Mouse (Mus musculus) urinary bladder, adult 2 months (tissue): ENCODE results near the gene B4galnt4. TPM values are rescaled to one million over a fixed set of nuclear protein-coding genes. Genes with fewer than 3 reads are reported as not detected.
A peak's percentile ranks its signal among the peaks of the same experiment; 100 is the strongest.

Source experiments
- DNase-seq: peaks from one replicate; pipeline ENCODE4 v3.0.0; 2022; ENCODE audit warnings: low spot score
- polyA plus RNA-seq: library from polyadenylated mRNA; depleted of rRNA; stranded (reverse); fragments of >200 nt; gene quantifications from 2 replicates; pipeline ENCODE4 v1.2.3, GENCODE M21; 2012

Gene B4galnt4
- polyA plus RNA-seq, 1 experiment = 0.45 TPM

DNA sequence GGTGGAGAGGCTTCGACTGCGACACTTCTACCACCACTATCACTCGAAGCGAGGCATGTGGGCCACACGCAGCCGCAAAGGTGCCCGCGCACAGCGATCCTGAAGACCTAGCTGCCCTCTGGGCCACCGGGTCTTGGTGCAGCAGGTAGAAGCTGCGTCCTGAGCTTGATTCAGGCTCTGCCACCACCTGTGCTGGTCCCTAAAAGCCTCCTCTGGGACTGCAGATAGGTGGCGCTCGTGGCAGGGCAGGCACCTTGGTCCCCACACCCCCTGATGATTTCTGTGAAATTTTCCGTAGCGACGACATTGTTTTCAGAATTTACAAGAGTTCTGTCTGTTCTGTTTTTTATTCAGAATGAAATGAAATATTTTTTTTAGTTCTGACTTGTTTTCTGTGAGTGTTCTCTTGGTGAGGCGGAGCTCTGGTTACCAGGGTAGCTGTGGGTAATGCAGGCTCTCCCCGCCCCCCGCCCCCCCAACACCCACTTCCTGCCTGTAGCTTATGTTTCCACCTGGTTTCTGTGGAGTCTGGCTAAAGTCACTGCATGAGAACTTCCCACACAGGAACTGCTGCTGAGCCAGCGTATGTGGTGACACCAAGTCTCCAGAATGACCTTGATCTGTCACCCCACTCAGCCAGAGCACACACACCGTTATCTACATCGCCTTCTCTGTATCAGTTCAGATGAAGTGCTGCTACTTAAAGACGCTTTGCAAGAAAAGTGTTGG, 11.3 kb downstream of the B4galnt4 start:
- no peak for DNase-seq

DNA sequence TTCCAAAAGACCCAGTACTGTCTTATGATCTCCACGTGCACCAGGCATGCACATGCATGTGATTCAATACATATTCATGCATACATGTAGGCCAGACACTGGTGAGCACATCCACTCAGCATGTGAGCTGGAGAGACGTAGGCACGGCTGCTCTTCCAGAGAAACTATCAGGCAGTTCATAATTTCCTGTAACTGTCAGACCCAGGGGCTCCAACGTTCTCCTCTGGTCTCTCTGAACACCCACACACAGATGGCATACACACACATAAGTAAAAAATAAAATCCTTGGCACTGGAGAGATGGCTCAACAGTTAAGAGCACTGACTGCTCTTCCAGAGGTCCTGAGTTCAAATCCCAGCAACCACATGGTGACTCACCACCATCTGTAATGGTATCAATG, 12.9 kb downstream of the B4galnt4 start:
- no peak for DNase-seq

DNA sequence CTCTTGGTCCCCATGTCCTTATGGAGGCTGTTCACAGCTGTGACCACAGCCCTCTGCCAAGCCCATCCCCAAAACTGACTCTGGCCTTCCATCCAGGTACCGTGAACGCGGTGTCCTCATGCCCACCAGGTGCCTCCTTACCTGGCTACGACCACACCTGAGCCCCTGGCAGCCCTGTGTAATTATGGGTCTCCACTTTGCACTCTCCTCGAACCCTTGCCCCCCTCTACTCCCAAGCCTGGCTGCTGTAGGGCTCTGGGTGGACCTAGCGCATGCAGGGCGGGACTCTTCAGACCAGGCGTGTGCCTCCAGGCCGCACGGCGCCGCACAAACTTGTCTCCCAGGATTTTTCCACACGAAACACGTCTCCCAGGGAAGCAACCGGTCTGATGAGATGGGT, 16.9 kb downstream of the B4galnt4 start, which contains the start of gene Pkp3:
Gene Pkp3, plus strand, starts transcription at position 378 of the 400 bp plus-strand sequence.
- DNase-seq = no peak

DNA sequence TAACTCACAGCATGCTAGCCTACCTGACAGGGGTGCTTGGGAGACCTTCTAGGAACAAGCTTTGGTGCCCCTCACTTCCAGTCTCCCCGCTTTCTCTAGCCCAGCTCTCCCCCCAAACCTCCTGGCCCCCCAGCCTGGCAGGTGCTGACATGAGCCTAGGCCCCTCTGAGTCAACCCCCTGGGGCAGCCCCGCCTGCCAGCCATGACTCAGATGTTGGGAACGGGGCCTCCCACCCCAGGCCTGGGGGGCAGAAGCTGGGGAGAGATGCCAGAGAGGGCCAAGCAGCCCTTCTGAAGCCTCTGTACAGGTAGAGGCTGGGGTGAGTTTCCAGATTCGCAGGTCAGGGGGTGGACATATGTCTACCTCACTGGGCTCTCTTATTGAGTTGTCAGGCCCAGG, 18.0 kb downstream of the B4galnt4 start:
- no peak for DNase-seq

DNA sequence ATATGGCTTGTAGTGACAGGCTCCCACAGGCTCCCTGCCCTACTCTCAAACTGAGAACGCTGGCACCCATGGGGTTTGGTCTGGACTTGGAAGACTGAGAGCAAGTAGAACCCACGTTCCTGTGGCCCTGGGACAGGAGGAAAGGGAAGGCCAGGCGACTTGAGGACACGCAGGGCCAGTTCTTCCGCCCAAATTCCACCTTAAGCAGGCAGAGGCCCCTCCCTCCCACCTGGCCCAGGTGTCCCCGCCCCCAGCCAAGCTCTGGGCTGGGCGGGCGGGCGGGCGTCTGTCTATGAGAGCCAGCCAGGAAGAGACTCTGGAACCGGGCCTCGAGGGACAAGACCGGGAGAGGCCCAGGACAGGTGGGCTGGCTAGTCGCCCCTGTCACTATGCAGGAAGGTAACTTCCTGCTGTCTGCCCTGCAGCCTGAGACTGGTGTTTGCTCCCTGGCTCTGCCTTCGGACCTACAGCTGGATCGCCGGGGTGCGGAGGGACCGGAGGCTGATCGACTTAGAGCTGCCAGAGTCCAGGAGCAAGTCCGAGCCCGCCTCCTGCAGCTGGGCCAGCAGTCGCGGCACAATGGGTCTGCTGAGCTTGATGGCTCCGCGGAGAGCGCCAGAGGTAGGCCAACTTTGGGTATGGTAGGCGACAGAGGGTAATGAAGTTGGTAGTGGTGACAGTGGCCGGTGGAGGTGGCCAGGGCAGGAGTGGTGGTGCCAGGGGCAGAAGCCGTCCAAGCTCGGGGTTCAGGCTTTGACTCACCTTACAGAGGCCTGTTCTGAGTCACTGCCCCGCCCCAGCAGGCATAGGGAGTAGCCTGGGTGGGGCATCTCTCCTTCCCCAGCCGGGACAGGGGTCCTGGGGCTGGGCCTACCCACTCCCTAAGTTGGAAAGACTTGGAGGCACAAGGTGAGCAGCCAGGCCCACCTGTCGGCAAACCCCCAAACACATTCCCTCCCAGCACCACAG, 18.9 kb downstream of the B4galnt4 start:
- peak; percentile 62 for DNase-seq

DNA sequence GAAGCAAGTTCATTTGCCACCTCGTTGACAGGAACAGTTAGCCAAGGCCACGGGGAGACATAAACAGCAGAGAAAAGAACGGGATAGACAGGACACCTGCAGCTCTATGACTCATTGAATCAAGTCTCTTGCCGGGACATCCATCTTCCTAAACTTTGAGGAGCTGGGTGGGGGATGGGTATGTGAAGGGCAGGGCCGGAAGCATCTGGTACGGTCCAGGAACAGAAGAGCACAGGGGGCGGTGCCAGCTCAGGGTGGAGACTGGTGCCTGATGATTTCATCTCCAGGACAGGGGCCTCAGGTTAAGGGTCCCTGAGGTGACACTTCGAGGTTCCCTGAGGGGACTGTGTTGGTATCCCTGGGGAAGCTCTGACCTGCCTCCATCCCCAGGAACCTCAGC, 27.0 kb downstream of the B4galnt4 start:
- no peak for DNase-seq

DNA sequence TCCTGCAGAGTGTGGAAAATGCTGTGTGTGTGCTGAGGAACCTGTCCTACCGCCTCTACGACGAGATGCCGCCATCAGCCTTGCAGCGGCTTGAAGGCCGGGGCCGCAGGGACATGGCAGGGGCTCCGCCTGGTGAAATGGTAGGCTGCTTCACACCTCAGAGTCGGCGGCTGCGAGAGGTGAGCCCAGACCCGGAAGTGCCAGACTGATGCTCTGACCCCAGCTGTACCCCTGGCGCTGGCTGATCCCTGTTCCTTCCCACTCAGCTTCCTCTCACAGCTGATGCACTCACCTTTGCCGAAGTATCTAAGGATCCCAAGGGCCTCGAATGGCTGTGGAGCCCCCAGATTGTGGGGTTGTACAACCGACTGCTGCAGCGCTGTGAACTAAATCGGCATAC, 27.6 kb downstream of the B4galnt4 start:
- DNase-seq = no peak

DNA sequence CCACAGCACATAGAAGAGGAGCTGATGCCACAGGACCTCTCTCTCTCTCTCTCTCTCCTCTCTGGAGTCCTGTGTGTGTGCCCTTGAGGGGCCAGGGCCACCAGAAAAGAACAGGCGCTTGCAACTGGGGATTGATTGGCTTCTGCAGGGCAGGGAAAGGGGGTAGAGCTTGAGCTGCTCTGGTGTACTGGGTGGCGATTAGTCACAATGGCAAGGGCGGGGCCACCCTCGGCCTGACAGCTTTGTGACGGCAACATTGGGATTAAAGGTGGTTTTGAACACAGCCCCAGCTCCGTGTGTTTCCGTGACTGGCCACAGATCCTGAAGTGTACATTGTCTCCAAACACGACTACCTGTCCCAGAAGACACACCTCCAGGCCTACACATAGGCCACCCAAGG, 29.3 kb downstream of the B4galnt4 start:
- no peak for DNase-seq

DNA sequence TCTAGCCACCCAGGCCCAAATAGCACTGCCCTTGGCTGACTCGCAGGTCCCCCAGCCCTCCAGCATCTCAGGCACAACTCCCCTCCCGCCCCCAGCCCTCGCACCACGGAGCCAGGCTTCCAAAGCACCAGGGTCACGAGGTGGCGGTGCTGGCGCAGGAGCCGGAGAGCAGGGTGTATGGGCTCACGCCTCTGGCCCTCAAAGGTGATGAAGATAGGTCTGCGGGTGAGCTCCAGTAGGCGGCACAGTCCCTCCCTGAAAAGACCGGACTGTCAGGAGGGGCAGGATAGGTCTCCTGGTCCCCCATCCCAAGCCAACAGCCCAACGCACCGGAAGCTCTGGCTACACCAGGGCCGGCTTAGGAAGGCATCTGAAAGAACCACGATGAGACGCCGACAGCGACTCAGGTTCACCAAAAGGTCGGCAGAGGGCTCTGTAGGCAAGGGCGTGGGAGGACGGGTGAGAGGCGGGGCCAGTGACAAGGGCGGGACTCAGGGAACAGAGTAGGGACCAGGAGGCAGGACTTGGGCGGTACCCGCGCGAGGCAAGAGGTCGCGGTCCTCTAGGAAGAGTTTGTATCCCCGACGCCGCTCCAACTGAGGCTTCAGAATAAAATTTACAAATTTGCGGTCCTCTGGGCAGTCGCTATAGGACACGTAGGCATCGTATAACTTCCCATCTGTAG, 31.3 kb downstream of the B4galnt4 start:
- peak; percentile 56 for DNase-seq

DNA sequence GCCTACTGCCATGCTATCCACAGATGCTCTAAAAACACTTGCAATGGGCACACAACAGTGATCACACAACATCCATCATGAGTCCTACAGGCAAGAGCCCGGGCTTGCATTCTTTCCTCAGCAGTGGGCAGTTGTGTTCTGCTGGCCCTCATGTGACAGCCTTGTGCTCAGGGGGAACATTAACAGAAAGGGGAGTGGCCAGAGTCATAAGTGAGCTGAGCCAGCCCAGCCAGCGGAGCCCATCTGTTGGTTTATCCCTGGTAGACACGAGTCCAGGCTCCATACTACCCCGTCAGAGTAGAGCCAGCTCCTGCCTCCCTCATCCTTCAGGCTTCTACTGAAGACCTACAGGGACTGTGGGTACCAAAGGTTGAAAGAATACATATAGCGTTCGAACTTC, 33.0 kb downstream of the B4galnt4 start:
- no peak for DNase-seq

DNA sequence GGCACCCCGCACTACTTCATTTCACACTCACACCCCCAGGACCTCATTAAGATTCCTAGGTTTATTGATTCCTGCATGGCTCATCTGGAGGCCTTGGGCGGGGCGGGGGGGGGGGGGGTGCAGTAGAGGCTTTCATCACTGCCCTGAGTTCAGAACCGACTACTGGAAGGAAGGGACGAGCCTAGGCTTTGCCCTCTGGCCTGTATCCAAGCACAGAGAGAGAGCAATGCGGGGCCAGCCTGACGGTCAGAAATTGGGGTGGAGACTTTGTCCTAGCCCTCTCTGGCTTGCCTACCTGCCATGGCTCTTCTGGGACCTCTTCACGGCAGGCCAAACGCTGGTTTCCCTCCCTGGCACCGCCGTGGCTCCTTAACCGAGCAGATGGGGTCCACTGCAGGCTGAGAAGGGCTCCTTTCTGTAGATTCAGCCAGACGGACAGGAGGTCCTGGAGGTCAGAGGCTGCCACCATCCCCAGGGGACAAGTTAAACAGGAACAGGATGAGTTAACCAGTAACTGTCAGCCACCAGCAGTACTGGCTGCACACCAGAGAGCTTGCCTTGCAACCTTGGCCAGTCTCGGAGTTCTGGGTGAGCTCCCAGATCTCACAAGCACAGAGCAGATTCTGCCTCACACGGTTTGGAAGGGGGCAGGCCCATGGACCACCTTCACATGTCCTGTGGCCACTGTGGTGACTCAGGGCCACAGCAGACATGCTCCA, 33.7 kb downstream of the B4galnt4 start:
- no peak for DNase-seq

DNA sequence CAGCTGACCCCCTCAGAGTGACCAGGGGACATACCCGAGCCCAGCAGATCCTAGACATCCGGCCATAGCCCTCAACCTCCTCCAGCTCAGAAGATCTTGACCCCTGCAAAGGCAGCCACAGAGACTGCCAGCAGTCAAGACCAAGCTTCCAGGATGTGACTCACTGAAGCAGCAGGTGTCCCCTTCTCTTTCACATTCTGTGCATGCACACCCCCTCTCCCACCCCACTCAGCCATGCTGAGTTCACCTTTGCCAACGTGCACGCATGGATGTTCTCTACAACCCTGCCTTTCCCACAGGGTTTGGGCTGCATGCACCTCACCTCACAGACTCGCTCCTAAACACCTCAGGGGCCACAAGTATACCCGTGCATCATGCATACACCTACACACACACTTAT, 35.1 kb downstream of the B4galnt4 start:
- DNase-seq = no peak

DNA sequence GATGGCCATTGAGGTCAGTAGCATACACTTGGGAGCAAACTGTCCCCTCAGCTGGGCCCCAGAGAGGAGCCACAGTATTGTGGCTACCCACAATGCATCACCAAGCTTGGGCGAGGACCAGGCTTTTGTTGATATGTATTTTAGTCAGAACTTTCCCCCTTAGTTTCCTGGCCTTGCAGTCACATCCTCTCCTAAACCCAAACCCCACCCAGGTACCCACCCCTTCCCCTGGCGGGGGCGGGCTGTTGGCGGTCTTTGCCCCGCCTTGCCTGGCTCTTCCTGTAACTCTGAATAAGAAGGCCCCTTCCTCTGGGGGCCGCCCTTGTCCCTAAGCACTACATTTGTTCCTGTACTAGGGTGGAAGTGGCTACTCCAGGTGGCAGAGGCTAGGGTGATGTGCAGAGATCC, 35.7 kb downstream of the B4galnt4 start:
- no peak for DNase-seq

DNA sequence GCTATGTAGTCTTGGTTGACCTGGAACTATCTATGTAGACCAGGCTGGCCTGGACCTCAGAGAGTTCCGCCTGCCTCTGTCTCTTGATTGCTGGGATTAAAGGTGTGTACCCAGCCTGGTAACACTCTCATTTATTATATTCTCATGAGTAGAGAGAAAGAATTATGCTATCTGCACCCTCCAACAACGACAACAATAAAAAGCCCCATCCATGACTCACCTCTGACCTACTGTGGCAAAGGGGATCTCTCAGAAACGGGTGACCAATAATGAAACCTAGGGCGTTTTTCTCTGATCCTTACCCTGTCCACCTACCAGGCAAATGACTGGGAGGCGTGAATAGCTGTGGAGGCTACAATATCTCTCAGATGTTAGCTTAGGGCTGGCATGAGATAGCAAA, 36.3 kb downstream of the B4galnt4 start:
- DNase-seq = no peak

DNA sequence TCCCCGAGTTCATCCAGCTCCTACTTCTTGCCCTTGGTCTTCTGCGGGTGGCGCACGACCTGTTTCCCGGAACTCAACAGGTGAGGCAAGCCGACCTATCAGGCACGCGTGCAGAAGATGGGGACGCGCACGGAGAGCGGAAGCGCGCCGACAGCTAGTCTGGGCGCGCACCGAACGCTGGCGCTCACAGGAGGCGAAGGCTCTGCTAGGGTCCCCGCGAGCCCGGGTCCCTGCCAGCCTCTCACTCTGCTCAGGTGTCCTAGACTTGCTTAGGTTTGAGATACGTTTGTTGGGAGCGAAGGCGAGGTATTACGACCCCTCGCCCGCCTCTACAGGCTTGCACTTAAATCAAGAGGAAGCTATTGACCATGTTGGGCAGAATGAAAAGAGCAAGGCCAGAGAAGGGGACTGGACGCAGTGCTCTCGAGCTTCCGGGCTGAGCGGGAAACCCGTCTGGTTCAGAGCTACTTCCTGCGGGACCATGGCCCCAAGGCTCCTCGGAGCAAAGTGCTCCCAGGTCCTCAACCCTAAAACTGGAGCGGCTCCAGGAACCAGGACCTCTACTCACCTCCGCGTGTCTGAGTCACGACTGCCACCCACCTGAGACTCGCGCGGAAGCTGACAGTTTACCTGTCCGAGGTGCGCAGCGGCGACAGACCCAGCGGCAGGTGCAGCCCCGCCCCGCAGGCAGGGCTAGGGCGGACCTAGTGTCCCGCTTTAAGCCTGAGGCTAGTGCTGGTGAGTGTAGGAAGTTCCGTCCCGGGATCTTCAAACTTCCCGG, 39.2 kb downstream of the B4galnt4 start, which contains the start of gene Sigirr:
Gene Sigirr, minus strand, starts transcription at position 662 of the 781 bp plus-strand sequence.
- peak; percentile 42 for DNase-seq

DNA sequence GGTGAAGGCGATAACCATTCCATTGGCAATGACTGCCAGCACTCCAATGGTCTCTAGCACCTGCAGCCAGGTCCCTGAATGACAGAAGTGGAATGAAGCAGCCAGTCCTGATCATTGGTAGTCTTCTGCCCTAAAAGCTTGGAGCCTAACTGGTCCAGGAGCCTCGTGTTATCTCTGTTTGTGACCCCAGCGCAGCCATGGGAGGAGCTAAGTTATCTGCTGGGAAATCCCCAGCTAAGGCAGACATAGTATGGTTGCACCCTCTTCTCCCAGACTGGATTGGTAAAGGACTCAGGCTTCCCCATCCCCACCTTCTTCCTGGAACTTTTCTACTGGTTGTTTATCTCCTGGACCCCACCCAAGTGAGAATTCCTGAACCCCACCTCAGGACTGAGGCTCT, 42.3 kb downstream of the B4galnt4 start:
- no peak for DNase-seq

DNA sequence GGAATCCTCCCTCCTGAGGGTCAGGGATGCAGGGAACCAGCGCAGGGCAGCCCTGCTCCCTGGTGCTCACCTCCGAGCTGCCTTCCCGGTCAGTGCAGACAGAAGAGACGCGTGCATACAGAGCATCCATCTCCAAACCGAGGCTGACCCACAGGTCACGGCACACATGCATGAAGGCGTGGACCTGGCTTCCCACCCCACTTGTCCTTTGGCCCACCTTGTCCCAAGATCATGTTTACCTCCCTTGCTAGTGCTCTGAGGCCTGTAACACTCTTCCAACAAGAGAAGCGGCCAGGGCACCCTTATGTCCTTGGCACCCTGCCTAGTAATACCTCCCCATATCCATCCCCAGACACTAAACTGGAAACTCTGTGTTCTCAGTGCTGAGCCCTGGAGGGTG, 55.0 kb downstream of the B4galnt4 start:
- DNase-seq = no peak

DNA sequence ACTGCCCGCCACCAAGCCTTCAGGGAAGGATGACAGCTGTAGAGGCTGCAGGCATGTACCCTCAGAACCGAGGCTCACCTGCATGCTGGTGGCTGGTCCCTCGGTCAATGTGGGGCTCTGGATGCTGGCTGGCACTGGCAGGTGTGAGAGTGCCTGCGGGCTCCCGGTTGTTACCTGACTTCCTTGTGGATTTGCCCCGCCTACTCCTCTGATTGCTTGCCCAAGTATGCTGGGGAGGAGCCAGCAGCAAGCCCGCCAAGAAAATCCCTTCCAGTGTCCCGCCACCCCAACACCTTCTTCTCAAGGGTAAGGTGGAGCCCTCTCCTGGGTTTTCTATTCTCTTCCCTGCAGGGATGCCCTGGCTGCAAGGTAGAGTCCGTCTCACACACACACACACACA, 56.7 kb downstream of the B4galnt4 start, which contains the start of gene Ano9:
Gene Ano9, minus strand, starts transcription at position 171 of the 400 bp plus-strand sequence.
- no peak for DNase-seq

DNA sequence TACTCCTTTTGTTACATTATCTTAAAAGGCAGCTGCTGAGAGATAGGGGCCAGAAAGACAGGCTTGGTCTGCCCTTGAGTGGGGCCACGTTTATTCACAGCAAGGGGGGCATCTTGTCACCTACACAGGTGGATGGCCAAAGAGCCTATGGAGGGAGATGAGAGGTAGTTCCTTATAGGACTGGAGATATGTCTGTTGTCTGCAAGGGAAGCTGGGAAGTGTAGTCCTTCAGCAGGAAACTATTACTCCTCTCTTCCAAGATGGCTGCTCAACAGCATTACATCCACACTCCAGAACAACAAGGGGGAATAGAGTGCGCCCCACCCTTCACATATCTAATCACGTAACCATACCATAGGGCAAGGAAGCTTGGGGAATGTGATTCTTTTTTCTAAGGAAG, 58.6 kb downstream of the B4galnt4 start:
- DNase-seq = no peak

DNA sequence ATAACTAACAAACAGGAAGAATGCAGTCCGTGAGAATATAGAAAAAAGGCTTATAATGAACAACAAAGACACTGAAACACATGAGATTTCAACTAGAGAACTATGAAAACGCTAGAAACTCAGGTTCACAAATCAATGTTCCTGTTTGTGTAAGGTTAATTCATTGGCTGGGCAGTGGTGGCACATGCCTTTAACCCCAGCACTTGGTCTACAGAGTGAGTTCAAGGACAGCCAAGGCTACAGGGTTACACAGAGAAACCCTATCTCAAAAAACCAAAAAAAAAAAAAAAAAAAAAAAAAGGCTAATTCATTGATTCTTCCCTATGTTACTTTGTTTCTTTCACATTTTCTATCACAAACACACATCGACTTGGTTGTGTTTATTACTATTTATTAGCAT, 59.7 kb downstream of the B4galnt4 start:
- DNase-seq = no peak
